Mouse (Mus musculus) limb, embryonic 12.5 days (tissue): Measurements from ENCODE around the gene Dpp6. TPM values are rescaled to one million over a fixed set of nuclear protein-coding genes. Genes with fewer than 3 reads are reported as not detected.

ENCODE experiments used
- ATAC-seq: fragments of 200-750 bp; cut with Nextera tagmentation; 2 replicates; pipeline ENCODE4 v1.8.0; 2017; ENCODE audit warnings: low read depth, moderate TSS enrichment; ENCODE audit not compliant: insufficient number of reproducible peaks, insufficient read depth, low FRiP score, low TSS enrichment
- H3K27ac ChIP-seq: fragments of 300-500 bp; sonication (generic); 2 replicates; pipeline ENCODE4 v1.5.1; 2016; ENCODE audit warnings: mild to moderate bottlenecking, moderate library complexity
- H3K27me3 ChIP-seq: fragments of 300-500 bp; sonication (generic); 2 replicates; pipeline ENCODE4 v1.6.1; 2016; ENCODE audit warnings: mild to moderate bottlenecking, moderate library complexity
- H3K36me3 ChIP-seq: fragments of 300-500 bp; sonication (generic); 2 replicates; pipeline ENCODE4 v1.6.1; 2016; ENCODE audit warnings: mild to moderate bottlenecking, moderate library complexity
- H3K4me1 ChIP-seq: fragments of 300-500 bp; sonication (generic); replicated peaks from 2 replicates; pipeline ENCODE4 v1.6.1; 2016
- H3K4me2 ChIP-seq: fragments of 300-500 bp; sonication (generic); 2 replicates; pipeline ENCODE4 v1.6.1; 2016; ENCODE audit warnings: mild to moderate bottlenecking, moderate library complexity
- H3K4me3 ChIP-seq: fragments of 300-500 bp; sonication (generic); replicated peaks from 2 replicates; pipeline ENCODE4 v1.5.1; 2016; ENCODE audit warnings: mild to moderate bottlenecking
- H3K9ac ChIP-seq: fragments of 300-500 bp; sonication (generic); replicated peaks from 2 replicates; pipeline ENCODE4 v1.6.1; 2016; ENCODE audit warnings: mild to moderate bottlenecking, moderate library complexity
- H3K9me3 ChIP-seq: fragments of 300-500 bp; sonication (generic); 2 replicates; pipeline ENCODE4 v1.6.1; 2016; ENCODE audit warnings: mild to moderate bottlenecking, moderate library complexity
- WGBS: fragments of 180-500 bp; shearing (Covaris S2); methylation state at CpG from one replicate; pipeline ENCODE4 v1.1.7; 2016; 5-methylcytosine and 5-hydroxymethylcytosine counted together
- polyA plus RNA-seq: library from polyadenylated mRNA; unstranded; fragments of >200 nt; fragmentation: Nextera tagmentation; extraction: Ambion mirVana; gene quantifications from 2 replicates; pipeline ENCODE4 v1.2.1, GENCODE M21; 2016

Dpp6 gene
- polyA plus RNA-seq, 1 experiment from 2014 or later: 1.8 TPM

DNA sequence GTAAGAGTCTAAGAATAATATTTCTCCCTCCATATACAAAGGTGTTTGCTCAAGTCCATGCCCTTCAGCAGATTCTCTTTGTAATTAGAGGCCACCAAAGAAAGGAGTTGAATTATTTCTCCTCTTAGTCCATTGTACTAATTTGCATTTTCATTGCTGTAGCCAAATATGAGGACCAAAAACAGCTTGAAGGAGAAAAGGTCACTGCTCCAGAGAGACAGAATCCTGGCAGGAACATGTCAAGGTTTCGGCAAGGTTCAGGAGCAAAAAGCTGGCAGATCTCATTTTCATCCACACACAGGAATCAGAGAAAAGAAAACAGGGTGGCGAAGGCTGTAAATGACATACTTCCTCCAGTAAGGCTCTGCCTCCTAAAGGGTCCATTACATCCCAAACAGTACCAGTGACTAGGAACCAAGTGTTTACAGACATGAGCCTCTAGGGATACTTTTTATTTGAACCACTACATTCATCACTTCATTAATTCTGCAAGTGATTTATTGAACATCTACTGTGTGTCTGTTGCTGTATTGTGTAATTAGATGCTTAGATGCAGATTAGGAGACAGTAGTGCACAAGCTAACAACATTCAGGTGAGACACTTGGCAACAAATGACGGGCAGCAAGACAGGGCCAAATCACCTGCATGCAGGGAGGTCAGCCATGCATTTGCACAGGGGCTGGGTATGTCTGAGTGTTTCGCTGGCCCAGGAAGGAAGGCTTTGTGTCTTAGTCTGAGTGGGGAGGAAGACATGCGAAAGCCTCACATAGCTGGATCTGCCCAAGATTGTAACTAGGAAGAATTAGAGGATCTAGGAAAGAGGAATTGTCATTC is 522.4 kb downstream of the Dpp6 start:
- Histone ChIP-seq H3K9me3 (no peaks in the 10 kb centered on the region), H3K27me3 (no peaks in the 10 kb centered on the region), H3K4me2 (no peak overlapping the region), H3K36me3 (no peaks in the 10 kb centered on the region), H3K9ac (no peak overlapping the region), H3K4me1 (no peaks in the 10 kb centered on the region; the same call in 1 of the 2 replicates), H3K27ac (no peak overlapping the region), H3K4me3 (no peak overlapping the region)
- 69% methylated on average over 5 of the region's 5 CpGs for WGBS
- no peak for ATAC-seq

DNA sequence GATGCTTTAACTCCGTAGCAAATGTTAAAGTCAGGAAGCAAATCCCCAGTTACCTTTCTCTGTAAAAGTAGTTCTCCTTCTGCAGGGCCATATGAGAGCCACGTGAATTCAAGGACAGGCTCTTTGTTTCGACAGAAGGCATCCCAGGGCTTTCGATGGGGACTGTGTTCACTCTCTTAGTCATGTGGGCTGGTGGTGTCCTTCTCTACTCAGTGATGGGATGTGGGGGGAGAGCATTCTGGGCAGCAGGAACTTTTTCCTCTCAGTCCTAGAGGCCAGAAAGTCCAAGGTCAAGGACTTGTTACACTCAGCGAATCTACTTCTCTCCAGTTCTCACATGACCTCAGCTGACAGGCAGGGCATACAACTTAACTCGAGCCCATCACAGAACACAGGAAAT is 525.3 kb downstream of the Dpp6 start:
- Histone ChIP-seq H3K4me3 (no peak overlapping the region), H3K9me3 (no peaks in the 10 kb centered on the region), H3K27me3 (no peaks in the 10 kb centered on the region), H3K4me1 (no peaks in the 10 kb centered on the region; the same call in 1 of the 2 replicates), H3K36me3 (no peaks in the 10 kb centered on the region), H3K9ac (no peak overlapping the region), H3K4me2 (no peak overlapping the region), H3K27ac (no peak overlapping the region)
- 67% methylated on average over 6 of the region's 6 CpGs for WGBS
- no peak for ATAC-seq

DNA sequence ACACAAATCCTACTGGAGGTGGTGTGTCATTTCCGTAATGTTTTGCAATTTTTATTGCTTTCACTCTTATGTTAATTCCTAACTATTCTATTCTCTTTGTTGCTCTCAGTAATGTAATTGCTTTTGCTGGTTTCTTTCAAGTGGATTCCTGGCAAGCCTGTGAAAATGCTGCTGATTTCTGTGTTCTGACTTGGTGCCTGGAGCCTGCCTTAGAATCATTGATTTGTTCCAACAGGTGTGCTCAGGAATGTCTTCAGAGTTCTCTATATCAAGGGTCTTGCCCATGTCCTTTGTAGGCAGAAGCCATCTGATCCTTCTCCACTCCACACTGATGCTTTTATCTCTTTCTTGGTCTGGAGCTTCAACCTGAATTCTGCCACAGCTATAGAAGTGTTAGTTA is 526.6 kb downstream of the Dpp6 start:
- H3K9ac ChIP-seq: no peak overlapping the region
- no peaks in the 10 kb centered on the region; the same call in 1 of the 2 replicates for H3K4me1 ChIP-seq
- WGBS: 48% methylated on average over 1 of the region's 1 CpGs
- H3K36me3 ChIP-seq: no peaks in the 10 kb centered on the region
- no peaks in the 10 kb centered on the region for H3K9me3 ChIP-seq
- no peak for ATAC-seq
- no peak overlapping the region for H3K27ac ChIP-seq
- H3K4me2 ChIP-seq: no peak overlapping the region
- no peak overlapping the region for H3K4me3 ChIP-seq
- no peaks in the 10 kb centered on the region for H3K27me3 ChIP-seq

DNA sequence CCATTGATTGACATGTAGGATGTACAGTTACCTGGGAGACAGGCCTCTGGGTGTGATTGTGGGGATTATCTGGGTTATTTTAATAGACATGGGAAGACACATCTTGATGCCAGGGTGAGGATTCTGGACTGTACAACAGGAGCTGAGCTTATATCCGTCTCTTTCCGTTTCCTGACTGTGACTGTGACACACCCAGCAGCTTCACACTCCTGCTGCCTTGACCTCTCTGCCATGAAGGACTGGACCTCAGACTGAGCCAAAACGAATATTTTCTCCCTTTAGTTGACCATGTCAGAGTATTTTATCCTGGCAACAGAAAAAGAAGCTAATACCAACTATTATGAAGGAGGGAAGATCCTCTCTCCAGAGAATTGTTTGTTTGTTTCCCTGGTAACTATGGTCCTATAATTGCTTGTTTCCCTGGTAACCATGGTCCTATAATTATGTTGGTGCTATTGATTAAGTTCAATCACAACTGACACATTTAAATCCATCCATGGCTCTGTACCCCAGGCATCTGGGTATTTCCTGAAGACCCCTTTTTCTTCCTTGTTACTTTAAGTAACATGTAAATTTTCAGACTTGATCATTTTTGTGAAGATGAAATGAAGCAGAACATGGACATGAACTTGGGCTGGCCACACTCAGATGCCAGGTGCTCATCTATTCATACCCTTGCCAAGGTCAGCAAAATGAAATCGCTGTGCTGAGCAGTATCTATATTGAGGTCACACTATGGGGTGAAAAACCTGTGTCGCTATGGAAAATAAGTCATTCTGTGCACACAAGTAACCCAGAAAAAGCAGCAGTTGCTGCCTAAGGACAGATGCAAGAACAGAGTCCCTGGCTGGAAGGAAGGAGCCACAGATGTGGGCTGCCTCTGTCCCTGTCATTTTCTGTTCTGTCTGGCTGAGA is 531.4 kb downstream of the Dpp6 start:
- no peaks in the 10 kb centered on the region for H3K4me1 ChIP-seq
- H3K27me3 ChIP-seq: no peaks in the 10 kb centered on the region
- H3K27ac ChIP-seq: no peak overlapping the region
- no peak overlapping the region for H3K4me2 ChIP-seq
- no peaks in the 10 kb centered on the region for H3K36me3 ChIP-seq
- no peak overlapping the region for H3K4me3 ChIP-seq
- no peak overlapping the region for H3K9ac ChIP-seq
- H3K9me3 ChIP-seq: no peaks in the 10 kb centered on the region
- ATAC-seq: no peak
- 78% methylated on average over 5 of the region's 5 CpGs for WGBS

DNA sequence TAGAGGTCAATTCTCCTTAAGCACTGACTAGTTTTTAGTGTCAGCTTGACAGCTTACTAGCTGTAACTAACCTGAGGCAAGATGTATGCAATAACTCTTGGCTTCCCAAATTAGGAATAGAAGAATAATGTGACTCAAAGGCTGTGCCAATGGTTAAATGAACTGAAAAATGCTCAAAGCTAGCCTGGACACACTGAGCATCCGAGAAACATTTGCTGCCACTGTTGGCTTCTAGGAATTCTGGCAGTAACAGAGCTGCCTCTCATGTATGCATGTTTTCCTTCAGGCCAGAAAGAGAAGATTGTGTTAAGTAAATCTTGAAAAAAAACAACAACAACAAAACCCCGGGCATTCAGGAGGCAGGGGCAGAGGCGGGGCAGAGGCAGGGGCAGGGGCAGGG is 540.6 kb downstream of the Dpp6 start:
- Histone ChIP-seq H3K27ac (no peak overlapping the region), H3K4me3 (no peak overlapping the region), H3K9me3 (no peaks in the 10 kb centered on the region), H3K4me1 (no peaks in the 10 kb centered on the region), H3K36me3 (no peaks in the 10 kb centered on the region), H3K27me3 (no peaks in the 10 kb centered on the region), H3K9ac (no peak overlapping the region), H3K4me2 (no peak overlapping the region)
- WGBS: 72% methylated on average over 3 of the region's 3 CpGs
- ATAC-seq: no peak

DNA sequence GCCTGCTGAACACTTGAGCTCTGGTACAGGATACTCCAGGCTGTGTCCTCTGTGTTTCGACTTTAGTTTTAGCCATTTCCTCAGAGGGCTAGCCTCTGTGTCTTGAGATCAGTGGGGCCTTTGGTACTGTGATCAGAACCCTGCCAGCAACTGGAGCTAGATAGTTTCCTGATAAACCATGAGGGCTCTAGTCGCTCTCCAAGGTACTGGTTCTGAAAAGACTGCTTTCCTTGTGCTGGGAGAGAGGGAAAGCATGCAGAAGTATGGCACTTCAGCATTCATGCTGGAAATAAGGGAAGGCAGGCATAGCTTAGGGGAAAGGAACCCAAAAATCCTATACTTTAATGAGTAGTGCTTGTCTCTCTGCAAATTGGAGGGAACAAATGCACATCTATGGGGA is 548.9 kb downstream of the Dpp6 start:
- Histone ChIP-seq H3K36me3 (no peaks in the 10 kb centered on the region), H3K27ac (no peak overlapping the region), H3K27me3 (no peaks in the 10 kb centered on the region), H3K4me3 (no peak overlapping the region), H3K4me1 (no peaks in the 10 kb centered on the region), H3K9me3 (no peaks in the 10 kb centered on the region), H3K9ac (no peak overlapping the region), H3K4me2 (no peak overlapping the region)
- no peak for ATAC-seq
- WGBS: 65% methylated on average over 2 of the region's 2 CpGs

DNA sequence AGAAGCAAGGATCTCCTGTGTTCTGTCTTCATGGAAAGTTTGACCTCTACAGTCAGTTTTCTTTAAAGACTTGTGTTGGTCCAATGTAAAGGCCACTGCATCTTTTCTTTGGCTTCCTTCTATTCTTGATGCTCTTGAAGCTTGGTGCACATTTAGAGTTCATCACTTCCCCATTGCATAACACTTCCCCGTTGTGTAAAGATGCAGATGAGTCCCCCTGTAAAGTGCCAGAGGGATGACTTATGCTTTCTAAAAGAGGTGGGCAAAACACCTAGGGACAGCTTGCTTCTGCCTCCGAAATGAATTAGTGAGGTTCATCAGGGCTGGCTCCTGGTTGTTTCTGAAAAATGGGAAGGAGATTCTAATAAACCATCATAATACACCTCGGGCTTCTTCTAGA is 553.8 kb downstream of the Dpp6 start:
- Histone ChIP-seq H3K27ac (no peak overlapping the region), H3K9ac (no peak overlapping the region), H3K27me3 (no peaks in the 10 kb centered on the region), H3K4me2 (no peak overlapping the region), H3K4me3 (no peak overlapping the region), H3K4me1 (no peaks in the 10 kb centered on the region), H3K36me3 (no peaks in the 10 kb centered on the region), H3K9me3 (no peaks in the 10 kb centered on the region)
- ATAC-seq: no peak
- WGBS: 76% methylated on average over 3 of the region's 3 CpGs

DNA sequence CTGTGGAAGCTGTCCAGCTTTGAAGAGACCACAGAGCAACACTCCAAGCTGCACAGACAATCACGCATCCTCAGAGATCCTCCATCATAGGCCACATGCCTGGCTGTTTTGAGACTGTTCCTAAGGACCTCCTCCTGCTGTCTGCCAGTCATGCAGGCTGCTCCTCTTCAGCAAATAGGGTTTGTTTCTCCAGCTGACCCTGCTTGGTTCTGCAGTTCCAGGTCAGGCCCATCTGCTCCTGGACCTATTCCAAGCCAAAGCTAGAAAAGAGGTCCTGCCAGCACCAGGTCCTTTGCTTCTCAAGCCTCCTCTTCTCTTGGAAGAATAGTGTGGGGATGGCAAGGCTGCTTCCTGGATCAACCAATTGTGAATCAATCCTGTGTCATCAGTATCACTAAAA is 556.9 kb downstream of the Dpp6 start:
- H3K4me2 ChIP-seq: no peak overlapping the region
- H3K9me3 ChIP-seq: no peaks in the 10 kb centered on the region
- no peaks in the 10 kb centered on the region for H3K27me3 ChIP-seq
- no peak overlapping the region for H3K9ac ChIP-seq
- 90% methylated on average over 1 of the region's 1 CpGs for WGBS
- H3K4me3 ChIP-seq: no peak overlapping the region
- H3K27ac ChIP-seq: no peak overlapping the region
- no peak for ATAC-seq
- no peaks in the 10 kb centered on the region for H3K4me1 ChIP-seq
- no peaks in the 10 kb centered on the region for H3K36me3 ChIP-seq

DNA sequence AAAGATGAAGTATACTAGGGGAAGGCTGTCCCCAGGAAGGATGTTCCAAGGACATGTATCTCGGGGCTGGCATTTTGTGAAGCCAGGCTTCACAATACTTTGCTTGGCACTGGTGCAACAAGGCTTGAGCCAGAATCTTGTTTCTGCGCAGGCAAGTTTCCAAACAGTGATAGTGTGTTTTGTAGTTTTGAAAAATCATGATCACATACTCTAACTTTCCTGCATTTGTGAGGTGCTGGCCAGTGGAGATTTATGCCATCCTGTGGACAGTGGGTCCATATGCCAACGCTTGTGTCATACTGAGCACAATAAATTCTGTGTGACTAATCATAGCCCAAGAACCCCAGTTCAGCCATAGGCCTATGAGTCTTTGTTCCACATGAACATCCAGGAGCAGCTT is 558.8 kb downstream of the Dpp6 start:
- Histone ChIP-seq H3K27ac (no peak overlapping the region), H3K4me3 (no peak overlapping the region), H3K4me2 (no peak overlapping the region), H3K9ac (no peak overlapping the region), H3K36me3 (no peaks in the 10 kb centered on the region), H3K4me1 (no peaks in the 10 kb centered on the region), H3K9me3 (no peaks in the 10 kb centered on the region), H3K27me3 (no peaks in the 10 kb centered on the region)
- WGBS: 84% methylated on average over 3 of the region's 3 CpGs
- no peak for ATAC-seq

DNA sequence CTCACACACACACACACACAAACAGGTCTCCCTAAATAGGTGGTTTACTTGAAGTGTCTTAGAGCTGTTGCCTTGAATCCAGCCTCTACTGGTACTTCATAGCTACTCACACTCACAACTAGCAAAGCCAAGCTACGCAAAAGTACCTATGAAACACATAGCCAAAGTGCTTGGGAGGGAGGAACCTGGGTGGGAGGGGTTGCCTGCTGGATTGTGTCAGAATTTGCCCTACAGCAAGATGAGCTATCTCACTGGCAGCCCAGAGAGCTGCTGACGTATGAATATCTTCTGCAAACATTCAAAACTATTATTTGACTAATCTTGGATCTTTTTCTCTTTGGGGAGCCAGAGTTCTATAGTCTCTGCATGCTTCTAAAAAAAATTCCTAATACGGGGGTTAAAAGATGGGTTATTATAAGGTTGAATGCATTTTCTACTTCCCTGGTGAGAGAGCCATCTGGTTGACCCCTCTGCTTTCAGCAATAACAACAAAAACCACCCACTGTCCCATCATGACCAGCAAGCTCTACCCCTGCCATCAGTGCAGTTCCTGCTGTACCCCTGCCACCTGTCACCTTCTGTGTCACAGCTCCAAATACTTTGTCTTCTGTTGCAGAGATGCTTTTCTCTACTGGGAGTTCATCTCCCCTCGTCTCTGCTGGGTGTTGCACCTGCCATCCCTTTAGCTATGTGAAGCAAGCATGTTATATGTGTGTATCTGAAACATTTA is 563.8 kb downstream of the Dpp6 start:
- Histone ChIP-seq H3K27ac (no peak overlapping the region), H3K9ac (no peak overlapping the region), H3K27me3 (no peaks in the 10 kb centered on the region), H3K36me3 (no peaks in the 10 kb centered on the region), H3K4me1 (no peaks in the 10 kb centered on the region), H3K9me3 (no peaks in the 10 kb centered on the region), H3K4me2 (no peak overlapping the region), H3K4me3 (no peak overlapping the region)
- 80% methylated on average over 4 of the region's 4 CpGs for WGBS
- ATAC-seq: no peak

DNA sequence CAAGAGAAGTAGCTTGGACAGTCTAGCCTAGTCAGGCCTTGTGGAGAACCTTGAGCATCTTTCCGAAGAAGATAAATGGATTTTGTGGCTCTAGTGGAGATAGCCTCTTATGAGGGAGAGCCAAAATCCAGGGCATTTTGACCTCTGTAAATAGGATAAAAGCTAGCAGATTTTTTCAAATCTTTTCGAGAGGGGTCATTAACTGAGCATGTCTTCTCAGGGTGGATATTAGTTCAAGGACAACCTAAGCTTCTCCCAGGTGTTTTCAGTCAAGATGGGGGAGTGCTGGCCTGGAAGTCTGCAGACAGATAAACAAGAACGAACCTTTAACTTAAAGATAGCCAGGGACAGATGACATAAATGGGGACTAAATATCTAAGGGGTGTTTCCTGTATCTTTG is 581.4 kb downstream of the Dpp6 start:
- no peaks in the 10 kb centered on the region for H3K4me1 ChIP-seq
- no peak overlapping the region for H3K9ac ChIP-seq
- H3K27ac ChIP-seq: no peak overlapping the region
- H3K27me3 ChIP-seq: no peaks in the 10 kb centered on the region
- H3K9me3 ChIP-seq: no peaks in the 10 kb centered on the region
- no peak for ATAC-seq
- H3K36me3 ChIP-seq: no peaks in the 10 kb centered on the region
- H3K4me3 ChIP-seq: no peak overlapping the region
- H3K4me2 ChIP-seq: no peak overlapping the region
- 80% methylated on average over 3 of the region's 3 CpGs for WGBS
